Mouse (Mus musculus) heart, embryonic 12.5 days (tissue): Measurements from ENCODE around the gene Kcnip3. TPM values are rescaled to one million over a fixed set of nuclear protein-coding genes. Genes with fewer than 3 reads are reported as not detected.

ENCODE experiments used
- ATAC-seq: fragments of 200-750 bp; cut with Nextera tagmentation; 2 replicates; pipeline ENCODE4 v1.8.0; 2017; ENCODE audit warnings: moderate TSS enrichment, moderate library complexity; ENCODE audit not compliant: insufficient number of reproducible peaks, low FRiP score
- H3K27ac ChIP-seq: fragments of 300-500 bp; sonication (generic); 2 replicates; pipeline ENCODE4 v1.5.1; 2016; ENCODE audit warnings: mild to moderate bottlenecking, moderate library complexity; ENCODE audit not compliant: poor library complexity, severe bottlenecking
- H3K27me3 ChIP-seq: fragments of 300-500 bp; sonication (generic); replicated peaks from 2 replicates; pipeline ENCODE4 v1.6.1; 2016; ENCODE audit warnings: mild to moderate bottlenecking, moderate library complexity
- H3K36me3 ChIP-seq: fragments of 300-500 bp; sonication (generic); 2 replicates; pipeline ENCODE4 v1.6.1; 2016; ENCODE audit warnings: mild to moderate bottlenecking, moderate library complexity
- H3K4me1 ChIP-seq: fragments of 300-500 bp; sonication (generic); replicated peaks from 2 replicates; pipeline ENCODE4 v1.6.1; 2016; ENCODE audit warnings: mild to moderate bottlenecking
- H3K4me2 ChIP-seq: fragments of 300-500 bp; sonication (generic); 2 replicates; pipeline ENCODE4 v1.6.1; 2016; ENCODE audit warnings: mild to moderate bottlenecking, moderate library complexity
- H3K4me3 ChIP-seq: fragments of 300-500 bp; sonication (generic); 2 replicates; pipeline ENCODE4 v1.5.1; 2016; ENCODE audit warnings: mild to moderate bottlenecking
- H3K9ac ChIP-seq: fragments of 300-500 bp; sonication (generic); 2 replicates; pipeline ENCODE4 v1.6.1; 2016; ENCODE audit warnings: mild to moderate bottlenecking, moderate library complexity
- H3K9me3 ChIP-seq: fragments of 300-500 bp; sonication (generic); replicated peaks from 2 replicates; pipeline ENCODE4 v1.6.1; 2016; ENCODE audit warnings: mild to moderate bottlenecking, moderate library complexity
- WGBS: fragments of 180-500 bp; shearing (Covaris S2); methylation state at CpG from one replicate; pipeline ENCODE4 v1.1.7; 2016; 5-methylcytosine and 5-hydroxymethylcytosine counted together
- polyA plus RNA-seq: library from polyadenylated mRNA; unstranded; fragments of >200 nt; fragmentation: Nextera tagmentation; extraction: Ambion mirVana; gene quantifications from 2 replicates; pipeline ENCODE4 v1.2.1, GENCODE M21; 2016

Gene Kcnip3
- polyA plus RNA-seq, 1 experiment from 2014 or later = 1.2 TPM

DNA sequence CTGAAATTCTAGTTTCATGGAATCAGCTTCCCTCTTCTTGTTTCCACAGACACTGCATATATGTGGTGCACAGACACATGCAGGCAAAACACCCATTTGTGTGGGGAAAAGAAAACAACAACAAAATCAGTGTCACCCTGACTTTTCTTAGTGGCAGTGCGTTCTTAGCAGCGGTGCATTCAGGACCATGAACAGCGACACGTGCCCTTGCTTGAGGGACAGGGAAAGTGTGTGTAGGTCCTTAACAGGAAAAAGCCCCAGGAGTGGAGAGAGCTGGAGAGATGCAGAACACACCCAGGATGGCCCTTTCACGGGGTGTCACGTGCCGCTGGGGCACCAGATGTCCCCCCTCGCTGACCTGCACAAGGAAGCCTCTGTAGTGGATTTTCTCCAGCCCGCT is 10.5 kb upstream of the Kcnip3 start:
- no peak for ATAC-seq
- no peaks in the 10 kb centered on the region for H3K9me3 ChIP-seq
- H3K4me3 ChIP-seq = no peak overlapping the region
- H3K4me1 ChIP-seq = no peaks in the 10 kb centered on the region
- H3K36me3 ChIP-seq = no peaks in the 10 kb centered on the region
- WGBS = 10% methylated on average over 9 of the region's 9 CpGs
- no peak overlapping the region for H3K9ac ChIP-seq
- peaks cover 46% of the 10 kb centered on the region for H3K27me3 ChIP-seq
- no peak overlapping the region for H3K4me2 ChIP-seq
- H3K27ac ChIP-seq = no peak overlapping the region

DNA sequence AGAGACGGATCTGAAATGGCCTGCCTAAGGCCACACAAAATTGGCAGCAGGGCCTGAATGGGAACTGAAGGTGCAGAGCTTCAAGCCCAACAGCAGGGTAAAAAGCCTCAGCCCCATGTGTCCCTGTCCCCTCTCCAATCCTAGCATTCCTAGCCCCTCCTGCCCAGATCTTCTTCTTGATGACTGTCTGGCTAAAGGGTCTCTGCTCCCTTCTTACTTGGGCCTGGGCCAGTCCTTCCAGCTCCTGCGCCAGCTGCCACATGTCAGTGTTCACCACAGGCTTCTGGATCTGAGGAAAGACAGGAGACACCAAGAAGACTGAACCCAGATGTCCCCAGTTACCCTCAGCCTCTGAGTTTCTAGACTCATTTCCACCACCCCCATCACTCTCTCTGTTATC is 9.7 kb upstream of the Kcnip3 start:
- Histone ChIP-seq H3K9me3 (no peaks in the 10 kb centered on the region), H3K36me3 (no peaks in the 10 kb centered on the region), H3K27me3 (peaks cover 38% of the 10 kb centered on the region), H3K9ac (no peak overlapping the region), H3K4me3 (no peak overlapping the region), H3K4me1 (no peaks in the 10 kb centered on the region), H3K4me2 (no peak overlapping the region), H3K27ac (no peak overlapping the region)
- 82% methylated on average over 2 of the region's 2 CpGs for WGBS
- ATAC-seq = no peak

- no peaks in the 10 kb centered on the region for H3K4me1 ChIP-seq
- no peak overlapping the region for H3K9ac ChIP-seq
- peaks cover 26% of the 10 kb centered on the region for H3K27me3 ChIP-seq
- no peak overlapping the region for H3K4me2 ChIP-seq
- no peak for ATAC-seq
- no peak overlapping the region for H3K27ac ChIP-seq
- no peak overlapping the region for H3K4me3 ChIP-seq
- H3K9me3 ChIP-seq = no peaks in the 10 kb centered on the region
- no peaks in the 10 kb centered on the region for H3K36me3 ChIP-seq
- WGBS = 65% methylated on average over 3 of the region's 3 CpGs
These were observed 8.5 kb upstream of the Kcnip3 start for GRCm38 (mm10) chr2:127530418-127530817.

- Histone ChIP-seq H3K4me3 (no peak overlapping the region), H3K36me3 (no peaks in the 10 kb centered on the region), H3K27me3 (peaks cover 18% of the 10 kb centered on the region), H3K4me1 (peaks cover 14% of the 10 kb centered on the region), H3K27ac (no peak overlapping the region), H3K4me2 (no peak overlapping the region), H3K9me3 (no peaks in the 10 kb centered on the region), H3K9ac (no peak overlapping the region)
- no peak for ATAC-seq
- 76% methylated on average over 3 of the region's 3 CpGs for WGBS
These were observed 3.3 kb upstream of the Kcnip3 start for GRCm38 (mm10) chr2:127525004-127525775.

GRCm38 (mm10) chr2:127523950-127524729 is 2.2 kb upstream of the Kcnip3 start:
- Histone ChIP-seq H3K9ac (no peak overlapping the region), H3K4me3 (no peak overlapping the region), H3K27ac (no peak overlapping the region), H3K9me3 (no peaks in the 10 kb centered on the region), H3K36me3 (no peaks in the 10 kb centered on the region), H3K4me1 (peaks cover 14% of the 10 kb centered on the region), H3K27me3 (peaks cover 22% of the 10 kb centered on the region), H3K4me2 (no peak overlapping the region)
- ATAC-seq = no peak
- WGBS = 45% methylated on average over 7 of the region's 7 CpGs

GRCm38 (mm10) chr2:127521172-127522005 is 505 bp downstream of the Kcnip3 start:
- peak overlapping the region; percentile 35 for H3K4me3 ChIP-seq
- no peaks in the 10 kb centered on the region for H3K36me3 ChIP-seq
- peaks cover 22% of the 10 kb centered on the region for H3K27me3 ChIP-seq
- peak; percentile 52 for ATAC-seq
- 0 out of 2 replicates have a peak overlapping the region, but pooled peaks have one; percentile 26 for H3K9ac ChIP-seq
- peak overlapping the region; percentile 66 for H3K4me2 ChIP-seq
- WGBS = 2% methylated on average over 18 of the region's 18 CpGs
- no peak overlapping the region for H3K27ac ChIP-seq
- H3K9me3 ChIP-seq = no peaks in the 10 kb centered on the region
- peaks cover 14% of the 10 kb centered on the region for H3K4me1 ChIP-seq

- ATAC-seq = no peak
- no peak overlapping the region for H3K9ac ChIP-seq
- H3K9me3 ChIP-seq = no peaks in the 10 kb centered on the region
- H3K4me3 ChIP-seq = no peak overlapping the region
- no peaks in the 10 kb centered on the region for H3K36me3 ChIP-seq
- no peak overlapping the region for H3K4me2 ChIP-seq
- no peak overlapping the region for H3K27ac ChIP-seq
- peaks cover 22% of the 10 kb centered on the region for H3K27me3 ChIP-seq
- peaks cover 14% of the 10 kb centered on the region for H3K4me1 ChIP-seq
These were observed 1.8 kb downstream of the Kcnip3 start for GRCm38 (mm10) chr2:127520123-127520522.

- H3K4me3 ChIP-seq = no peak overlapping the region
- H3K36me3 ChIP-seq = no peaks in the 10 kb centered on the region
- ATAC-seq = no peak
- 73% methylated on average over 5 of the region's 5 CpGs for WGBS
- H3K9ac ChIP-seq = no peak overlapping the region
- no peak overlapping the region for H3K4me2 ChIP-seq
- H3K27me3 ChIP-seq = peaks cover 18% of the 10 kb centered on the region
- H3K4me1 ChIP-seq = peaks cover 14% of the 10 kb centered on the region
- H3K27ac ChIP-seq = no peak overlapping the region
- H3K9me3 ChIP-seq = no peaks in the 10 kb centered on the region
These were observed 2.6 kb downstream of the Kcnip3 start for GRCm38 (mm10) chr2:127519308-127519707.

DNA sequence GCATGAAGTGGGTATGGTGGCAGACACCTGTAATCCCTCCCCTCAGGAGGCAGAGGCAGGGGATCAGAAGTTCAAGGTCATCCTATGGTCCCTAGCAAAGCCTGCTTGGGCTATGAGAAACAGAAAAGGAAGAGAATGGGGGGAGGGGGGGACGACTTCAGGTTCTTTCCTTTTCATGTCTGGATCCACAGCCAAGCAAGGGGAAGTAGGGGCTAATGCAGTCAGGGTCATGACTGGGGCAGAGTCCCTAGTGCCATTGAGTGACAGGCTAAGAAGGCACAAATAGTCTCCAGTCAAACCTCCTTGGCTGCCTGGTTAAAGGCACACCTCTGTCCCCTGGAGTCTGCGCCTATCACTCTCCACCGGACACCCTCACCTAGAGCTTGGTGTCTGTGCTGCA is 3.1 kb downstream of the Kcnip3 start:
- 58% methylated on average over 3 of the region's 3 CpGs for WGBS

GRCm38 (mm10) chr2:127518273-127518672 is 3.6 kb downstream of the Kcnip3 start:
- H3K27me3 ChIP-seq = peaks cover 15% of the 10 kb centered on the region; the same call in 1 of the 2 replicates
- H3K27ac ChIP-seq = no peak overlapping the region
- H3K4me1 ChIP-seq = peaks cover 14% of the 10 kb centered on the region
- no peaks in the 10 kb centered on the region for H3K36me3 ChIP-seq
- WGBS = 44% methylated on average over 3 of the region's 3 CpGs
- H3K4me3 ChIP-seq = no peak overlapping the region
- H3K4me2 ChIP-seq = no peak overlapping the region
- no peak for ATAC-seq
- no peak overlapping the region for H3K9ac ChIP-seq
- no peaks in the 10 kb centered on the region for H3K9me3 ChIP-seq

More for the DNA sequence above, 3.1 kb downstream of the Kcnip3 start:
- ATAC-seq = no peak
- peaks cover 17% of the 10 kb centered on the region for H3K27me3 ChIP-seq
- H3K4me2 ChIP-seq = no peak overlapping the region
- H3K4me3 ChIP-seq = no peak overlapping the region
- no peak overlapping the region for H3K27ac ChIP-seq
- H3K9ac ChIP-seq = no peak overlapping the region
- no peaks in the 10 kb centered on the region for H3K9me3 ChIP-seq
- H3K36me3 ChIP-seq = no peaks in the 10 kb centered on the region
- peaks cover 14% of the 10 kb centered on the region for H3K4me1 ChIP-seq

DNA sequence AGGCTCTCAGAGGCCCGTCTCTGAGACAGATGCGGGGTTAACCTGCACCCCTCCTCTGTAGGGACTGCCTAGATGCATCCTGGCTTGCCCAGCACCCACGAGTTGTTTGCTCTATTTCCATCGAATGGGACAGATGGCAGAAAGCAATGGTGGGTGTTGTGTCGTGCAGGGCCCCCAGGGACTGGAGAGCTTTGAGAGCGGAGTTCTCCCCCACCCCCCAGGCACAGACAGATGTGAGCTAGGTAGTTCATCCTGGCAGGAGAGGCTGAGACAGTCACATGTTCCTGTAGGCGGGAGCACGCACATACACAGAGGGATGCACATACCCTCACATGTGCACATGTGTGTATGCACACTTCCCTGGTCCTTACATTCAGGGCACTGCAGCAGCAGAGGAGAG is 4.8 kb downstream of the Kcnip3 start:
- 75% methylated on average over 8 of the region's 8 CpGs for WGBS
- Histone ChIP-seq H3K9ac (no peak overlapping the region), H3K4me2 (no peak overlapping the region), H3K36me3 (no peaks in the 10 kb centered on the region), H3K27ac (no peak overlapping the region), H3K4me3 (no peak overlapping the region), H3K4me1 (peaks cover 14% of the 10 kb centered on the region), H3K27me3 (0 out of 2 replicates have a peak, but pooled peaks cover 11% of the 10 kb centered on the region), H3K9me3 (no peaks in the 10 kb centered on the region)
- no peak for ATAC-seq
